Comparison of ENCODE assay signal across 1 mouse cellular context in the genomic region with DNA sequence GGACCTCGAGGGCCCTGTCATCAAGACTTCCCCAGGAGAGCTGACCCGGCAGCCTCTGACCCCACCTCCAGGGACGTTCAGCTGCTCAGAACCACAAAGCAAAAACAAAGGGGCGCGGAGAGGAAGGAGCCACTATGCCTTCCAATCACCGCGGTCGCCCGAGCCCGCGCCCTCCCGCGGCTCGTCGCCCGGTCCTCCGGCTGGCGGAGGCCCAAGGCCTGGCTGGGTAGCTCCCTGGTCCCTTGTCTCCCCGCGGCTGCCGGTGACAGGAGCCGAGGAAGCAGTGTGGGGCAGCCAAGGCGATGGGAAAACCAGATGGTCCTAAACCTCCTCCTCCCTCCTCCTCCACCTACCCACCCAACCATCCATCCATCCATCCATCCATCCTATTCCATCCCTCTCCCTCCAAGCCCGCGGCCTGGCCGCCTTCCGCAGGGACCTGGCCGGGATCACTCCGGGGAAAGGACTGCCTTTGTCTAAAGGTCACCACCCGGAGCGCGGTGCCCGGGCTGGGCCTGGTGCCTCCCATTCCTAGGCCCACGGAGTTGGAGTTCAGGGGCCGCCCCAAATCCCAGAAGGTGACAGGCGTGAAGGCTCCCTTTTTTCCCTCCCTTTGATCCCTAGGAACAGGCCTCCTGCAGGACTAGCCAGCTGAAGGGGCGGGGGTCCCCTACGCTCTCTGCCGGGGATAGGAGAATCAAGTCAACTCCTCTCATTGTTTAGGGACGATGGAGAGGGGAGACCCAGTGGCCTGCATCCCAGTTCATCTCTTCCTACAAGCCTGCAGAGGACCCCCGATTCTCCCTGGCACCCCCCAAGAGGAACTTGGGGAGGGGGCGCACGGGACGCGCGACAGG.
TF ChIP-seq lines count a peak whose summit lies in the region.

No protein-coding gene starts in this region.

TF ChIP-seq in C2C12, 6 proteins besides CTCF, POLR2A, EP300 and RAD21 (continued from another document):
- TF ChIP-seq MYOG (IDR thresholded peaks at IDR 0.05; ENCODE audit: control insufficient read depth, extremely low read depth, insufficient read length) (no peak), MAX (IDR thresholded peaks at IDR 0.05) (no peak), USF1 (IDR thresholded peaks at IDR 0.05; ENCODE audit: low read depth) (no peak), CEBPB (IDR thresholded peaks at IDR 0.05; ENCODE audit: low read depth) (no peak), FOSL1 (IDR thresholded peaks at IDR 0.05; ENCODE audit: insufficient read depth, low read length, poor library complexity, severe bottlenecking) (no peak)
